Mouse (Mus musculus): ENCODE data around the gene Pik3r3.
"Not testable (repeated sequence)": the region's sequence is repeated elsewhere in the genome, so short reads cannot be mapped to it uniquely, and the experiment has no call there.

The Pik3r3 gene

GRCm38 (mm10) chr4:116221140-116221851, at the start of gene Pik3r3:
Gene Pik3r3 (plus strand): TSS chr4:116221618.
- peak; percentile 99 for DNase-seq (ENCODE audit: low read depth, low spot score)

GRCm38 (mm10) chr4:116173072-116173471, 48.3 kb upstream of the Pik3r3 start, which contains the start of the genes 1700042G07Rik and Gm49337:
Gene 1700042G07Rik (plus strand): TSS chr4:116173372.
Gene Gm49337 (plus strand): TSS chr4:116173384.
- peak; percentile 46 for DNase-seq (ENCODE audit: low read depth, low spot score)

- no peak for DNase-seq (ENCODE audit: low read depth, low spot score)
Observed at GRCm38 (mm10) chr4:116173752-116174151, 47.7 kb upstream of the Pik3r3 start.

GRCm38 (mm10) chr4:116174466-116175116, 46.8 kb upstream of the Pik3r3 start:
- no peak for DNase-seq (ENCODE audit: low read depth, low spot score)

- no peak for DNase-seq (ENCODE audit: low read depth, low spot score)
Observed at GRCm38 (mm10) chr4:116175136-116175535, 46.3 kb upstream of the Pik3r3 start.

- DNase-seq (ENCODE audit: low read depth, low spot score), result no peak
Observed at GRCm38 (mm10) chr4:116175711-116176542, 45.5 kb upstream of the Pik3r3 start.

- DNase-seq (ENCODE audit: low read depth, low spot score), result no peak
Observed at GRCm38 (mm10) chr4:116176543-116176988, 44.9 kb upstream of the Pik3r3 start.

- peak; percentile 45 for DNase-seq (ENCODE audit: low read depth, low spot score)
Observed at GRCm38 (mm10) chr4:116177140-116177539, 44.3 kb upstream of the Pik3r3 start.

- peak; percentile 62 for DNase-seq (ENCODE audit: low read depth, low spot score)
Observed at GRCm38 (mm10) chr4:116182079-116182478, 39.3 kb upstream of the Pik3r3 start.

- peak; percentile 84 for DNase-seq (ENCODE audit: low read depth, low spot score)
Observed at GRCm38 (mm10) chr4:116182745-116183144, 38.7 kb upstream of the Pik3r3 start.

- DNase-seq (ENCODE audit: low read depth, low spot score), result no peak
Observed at GRCm38 (mm10) chr4:116185083-116185482, 36.3 kb upstream of the Pik3r3 start.

- no peak for DNase-seq (ENCODE audit: low read depth, low spot score)
Observed at GRCm38 (mm10) chr4:116192286-116192835, 29.1 kb upstream of the Pik3r3 start.

GRCm38 (mm10) chr4:116193583-116194383, 27.6 kb upstream of the Pik3r3 start:
- no peak for DNase-seq (ENCODE audit: low read depth, low spot score)

GRCm38 (mm10) chr4:116198422-116198821, 23.0 kb upstream of the Pik3r3 start:
- DNase-seq (ENCODE audit: low read depth, low spot score), result peak; percentile 49

- DNase-seq (ENCODE audit: low read depth, low spot score), result no peak
Observed at GRCm38 (mm10) chr4:116204422-116204821, 17.0 kb upstream of the Pik3r3 start.

- DNase-seq (ENCODE audit: low read depth, low spot score), result peak; percentile 50
Observed at GRCm38 (mm10) chr4:116206531-116206930, 14.9 kb upstream of the Pik3r3 start.

GRCm38 (mm10) chr4:116208891-116209290, 12.5 kb upstream of the Pik3r3 start:
- peak; percentile 76 for DNase-seq (ENCODE audit: low read depth, low spot score)

GRCm38 (mm10) chr4:116215895-116216605, 5.4 kb upstream of the Pik3r3 start:
- DNase-seq (ENCODE audit: low read depth, low spot score), result peak; percentile 9

GRCm38 (mm10) chr4:116217046-116217445, 4.4 kb upstream of the Pik3r3 start:
- DNase-seq (ENCODE audit: low read depth, low spot score), result no peak

- DNase-seq (ENCODE audit: low read depth, low spot score), result not testable (repeated sequence)
Observed at GRCm38 (mm10) chr4:116217661-116218060, 3.8 kb upstream of the Pik3r3 start.
